Mouse (Mus musculus): ENCODE measurements at regions not wholly inside any gene's neighbourhood (a gene's known extent, or its start where the extent isn't known, plus 50 kb on each side); places are given as distances from the start of the nearest gene placed in this dataset.

GRCm38 (mm10) chr15:62282116-62282515 lies 1359.3 kb upstream of the A1bg start:
- Histone ChIP-seq H3K9me3 (replicated peaks; ENCODE audit: control insufficient read depth, insufficient read depth, low read length, poor library complexity, severe bottlenecking) (peaks cover 7% of the 10 kb centered on the region), H3K4me3 (ENCODE audit: low read depth, low read length) (no peak overlapping the region), H3K9ac (ENCODE audit: low read depth, poor library complexity, severe bottlenecking) (no peak overlapping the region), H3K27me3 (ENCODE audit: control insufficient read depth, insufficient read depth, low read length, poor library complexity, severe bottlenecking) (peaks cover 3% of the 10 kb centered on the region), H3K4me1 (ENCODE audit: control insufficient read depth, insufficient read depth, low read length) (no peaks in the 10 kb centered on the region), H3K36me3 (ENCODE audit: control insufficient read depth, insufficient read depth, low read length, poor library complexity, severe bottlenecking) (no peaks in the 10 kb centered on the region), H3K27ac (ENCODE audit: insufficient read depth, low read length) (no peak overlapping the region)
- no peak for TF ChIP-seq EP300 (IDR thresholded peaks at IDR 0.05; ENCODE audit: insufficient read depth, low read depth, low read length)
- TF ChIP-seq POLR2A (IDR thresholded peaks at IDR 0.05; ENCODE audit: insufficient read depth, low read length): no peak
- no peak for TF ChIP-seq CTCF (IDR thresholded peaks at IDR 0.05; ENCODE audit: low read depth, low read length)

- no peak overlapping the region for H3K9ac ChIP-seq (ENCODE audit: low read depth, poor library complexity, severe bottlenecking)
- peaks cover 3% of the 10 kb centered on the region for H3K27me3 ChIP-seq (ENCODE audit: control insufficient read depth, insufficient read depth, low read length, poor library complexity, severe bottlenecking)
- H3K36me3 ChIP-seq (ENCODE audit: control insufficient read depth, insufficient read depth, low read length, poor library complexity, severe bottlenecking): no peaks in the 10 kb centered on the region
- peaks cover 7% of the 10 kb centered on the region for H3K9me3 ChIP-seq (replicated peaks; ENCODE audit: control insufficient read depth, insufficient read depth, low read length, poor library complexity, severe bottlenecking)
- H3K27ac ChIP-seq (ENCODE audit: insufficient read depth, low read length): no peak overlapping the region
- TF ChIP-seq CTCF (IDR thresholded peaks at IDR 0.05; ENCODE audit: low read depth, low read length): no peak
- TF ChIP-seq POLR2A (IDR thresholded peaks at IDR 0.05; ENCODE audit: insufficient read depth, low read length): no peak
- TF ChIP-seq EP300 (IDR thresholded peaks at IDR 0.05; ENCODE audit: insufficient read depth, low read depth, low read length): no peak
- no peaks in the 10 kb centered on the region for H3K4me1 ChIP-seq (ENCODE audit: control insufficient read depth, insufficient read depth, low read length)
- no peak overlapping the region for H3K4me3 ChIP-seq (ENCODE audit: low read depth, low read length)
Measured at GRCm38 (mm10) chr15:62279526-62279925, 1356.7 kb upstream of the A1bg start.

- Histone ChIP-seq H3K27ac (ENCODE audit: insufficient read depth, low read length) (no peak overlapping the region), H3K9ac (ENCODE audit: low read depth, poor library complexity, severe bottlenecking) (no peak overlapping the region), H3K4me3 (ENCODE audit: low read depth, low read length) (no peak overlapping the region), H3K36me3 (ENCODE audit: control insufficient read depth, insufficient read depth, low read length, poor library complexity, severe bottlenecking) (no peaks in the 10 kb centered on the region), H3K27me3 (ENCODE audit: control insufficient read depth, insufficient read depth, low read length, poor library complexity, severe bottlenecking) (peaks cover 2% of the 10 kb centered on the region; the same call in 1 of the 2 replicates), H3K4me1 (ENCODE audit: control insufficient read depth, insufficient read depth, low read length) (no peaks in the 10 kb centered on the region), H3K9me3 (replicated peaks; ENCODE audit: control insufficient read depth, insufficient read depth, low read length, poor library complexity, severe bottlenecking) (no peaks in the 10 kb centered on the region)
- no peak for TF ChIP-seq POLR2A (IDR thresholded peaks at IDR 0.05; ENCODE audit: insufficient read depth, low read length)
- TF ChIP-seq EP300 (IDR thresholded peaks at IDR 0.05; ENCODE audit: insufficient read depth, low read depth, low read length): no peak
- TF ChIP-seq CTCF (IDR thresholded peaks at IDR 0.05; ENCODE audit: low read depth, low read length): no peak
Measured at GRCm38 (mm10) chr15:62274818-62275217, 1352.0 kb upstream of the A1bg start.

GRCm38 (mm10) chr15:62273855-62274488 lies 1351.2 kb upstream of the A1bg start:
- H3K4me1 ChIP-seq (ENCODE audit: control insufficient read depth, insufficient read depth, low read length): no peaks in the 10 kb centered on the region
- no peak for TF ChIP-seq POLR2A (IDR thresholded peaks at IDR 0.05; ENCODE audit: insufficient read depth, low read length)
- TF ChIP-seq CTCF (IDR thresholded peaks at IDR 0.05; ENCODE audit: low read depth, low read length): no peak
- no peak for TF ChIP-seq EP300 (IDR thresholded peaks at IDR 0.05; ENCODE audit: insufficient read depth, low read depth, low read length)
- no peak overlapping the region for H3K9ac ChIP-seq (ENCODE audit: low read depth, poor library complexity, severe bottlenecking)
- H3K9me3 ChIP-seq (replicated peaks; ENCODE audit: control insufficient read depth, insufficient read depth, low read length, poor library complexity, severe bottlenecking): no peaks in the 10 kb centered on the region
- H3K27me3 ChIP-seq (ENCODE audit: control insufficient read depth, insufficient read depth, low read length, poor library complexity, severe bottlenecking): peaks cover 2% of the 10 kb centered on the region; the same call in 1 of the 2 replicates
- H3K4me3 ChIP-seq (ENCODE audit: low read depth, low read length): no peak overlapping the region
- H3K27ac ChIP-seq (ENCODE audit: insufficient read depth, low read length): no peak overlapping the region
- H3K36me3 ChIP-seq (ENCODE audit: control insufficient read depth, insufficient read depth, low read length, poor library complexity, severe bottlenecking): no peaks in the 10 kb centered on the region

- Histone ChIP-seq H3K27me3 (ENCODE audit: control insufficient read depth, insufficient read depth, low read length, poor library complexity, severe bottlenecking) (no peaks in the 10 kb centered on the region), H3K9me3 (replicated peaks; ENCODE audit: control insufficient read depth, insufficient read depth, low read length, poor library complexity, severe bottlenecking) (no peaks in the 10 kb centered on the region), H3K4me1 (ENCODE audit: control insufficient read depth, insufficient read depth, low read length) (no peaks in the 10 kb centered on the region), H3K4me3 (ENCODE audit: low read depth, low read length) (no peak overlapping the region), H3K36me3 (ENCODE audit: control insufficient read depth, insufficient read depth, low read length, poor library complexity, severe bottlenecking) (no peaks in the 10 kb centered on the region), H3K9ac (ENCODE audit: low read depth, poor library complexity, severe bottlenecking) (no peak overlapping the region), H3K27ac (ENCODE audit: insufficient read depth, low read length) (no peak overlapping the region)
- TF ChIP-seq EP300 (IDR thresholded peaks at IDR 0.05; ENCODE audit: insufficient read depth, low read depth, low read length) (no peak), CTCF (IDR thresholded peaks at IDR 0.05; ENCODE audit: low read depth, low read length) (no peak), POLR2A (IDR thresholded peaks at IDR 0.05; ENCODE audit: insufficient read depth, low read length) (no peak)
Measured at GRCm38 (mm10) chr15:62272755-62273154, 1349.9 kb upstream of the A1bg start.

- TF ChIP-seq EP300 (IDR thresholded peaks at IDR 0.05; ENCODE audit: insufficient read depth, low read depth, low read length): no peak
- no peak for TF ChIP-seq POLR2A (IDR thresholded peaks at IDR 0.05; ENCODE audit: insufficient read depth, low read length)
- TF ChIP-seq CTCF (IDR thresholded peaks at IDR 0.05; ENCODE audit: low read depth, low read length): no peak
- Histone ChIP-seq H3K27ac (ENCODE audit: insufficient read depth, low read length) (no peak overlapping the region), H3K4me3 (ENCODE audit: low read depth, low read length) (no peak overlapping the region), H3K9ac (ENCODE audit: low read depth, poor library complexity, severe bottlenecking) (no peak overlapping the region), H3K36me3 (ENCODE audit: control insufficient read depth, insufficient read depth, low read length, poor library complexity, severe bottlenecking) (no peaks in the 10 kb centered on the region), H3K27me3 (ENCODE audit: control insufficient read depth, insufficient read depth, low read length, poor library complexity, severe bottlenecking) (no peaks in the 10 kb centered on the region), H3K9me3 (replicated peaks; ENCODE audit: control insufficient read depth, insufficient read depth, low read length, poor library complexity, severe bottlenecking) (no peaks in the 10 kb centered on the region), H3K4me1 (ENCODE audit: control insufficient read depth, insufficient read depth, low read length) (no peaks in the 10 kb centered on the region)
Measured at GRCm38 (mm10) chr15:62271428-62271827, 1348.6 kb upstream of the A1bg start.
